Mouse (Mus musculus) central nervous system, embryonic 14 days (tissue): ENCODE results near the gene Depdc7. TPM values are rescaled to one million over a fixed set of nuclear protein-coding genes. Genes with fewer than 3 reads are reported as not detected.

ENCODE experiments used
- polyA plus RNA-seq: library from polyadenylated mRNA; depleted of rRNA; stranded (reverse); fragments of >200 nt; gene quantifications from 2 replicates; pipeline ENCODE4 v1.2.3, GENCODE M21; 2012; rRNA removed

Depdc7 gene
- 2.0 and 2.7 TPM in 2 replicates for polyA plus RNA-seq

GRCm38 (mm10) chr2:104742741-104743064, at the start of gene Depdc7:
TSS of gene Depdc7 (minus strand) at chr2:104742878.

GRCm38 (mm10) chr2:104716279-104716678, 26.4 kb downstream of the Depdc7 start, which contains the start of gene Pin1rt1:
TSS of gene Pin1rt1 (minus strand) at chr2:104716379.

DNA sequence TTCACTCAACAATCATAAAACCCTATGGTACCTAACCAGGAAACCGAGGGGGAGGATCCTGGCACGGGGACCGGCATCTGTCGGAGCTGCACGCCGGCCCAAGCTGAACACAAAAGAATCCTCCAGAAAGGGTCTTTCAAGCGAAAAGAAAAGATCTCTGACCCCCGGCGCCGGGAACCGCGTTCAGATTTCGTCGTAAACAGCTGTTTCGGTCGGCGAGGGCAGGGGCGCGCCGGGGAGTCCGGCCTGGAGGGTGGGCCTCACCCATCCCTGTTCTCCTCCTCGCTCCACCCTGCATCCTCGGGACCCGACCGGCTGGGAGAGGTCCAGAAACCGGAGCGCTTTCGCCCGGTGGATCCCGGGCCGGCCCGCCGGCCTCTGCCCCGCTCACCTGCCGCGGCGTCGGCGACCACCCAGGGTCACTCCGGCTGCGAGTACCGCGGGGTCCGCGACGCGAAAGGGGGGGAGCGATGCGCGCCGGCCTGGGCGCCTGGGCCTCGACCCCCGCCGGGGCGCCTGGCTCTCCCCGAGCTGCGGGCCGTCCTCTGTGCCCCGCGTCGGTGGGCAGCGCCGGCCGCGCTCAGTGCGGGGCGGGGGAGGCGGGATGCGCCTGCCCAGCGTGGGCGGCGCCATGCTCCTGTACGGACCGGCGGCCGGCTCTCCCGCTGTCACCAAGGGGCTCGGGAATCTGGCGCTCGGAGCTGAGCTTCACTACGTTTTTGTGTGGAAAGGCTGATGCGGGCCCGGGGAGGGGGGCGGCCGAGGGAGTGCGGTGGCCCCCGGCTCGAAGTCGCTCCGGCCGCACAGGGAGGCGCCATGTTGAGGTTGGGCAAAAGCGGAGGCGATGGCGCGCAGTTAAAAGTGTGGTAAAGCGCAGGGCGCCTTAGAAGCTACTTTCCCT, 30.8 kb downstream of the Depdc7 start, which contains the start of gene Tcp11l1:
Gene Tcp11l1 (minus strand): TSS at position 585 of the 901 bp plus-strand sequence.

Other genes with a start within 250 kb of the Depdc7 start
- gene Hipk3, start 248.4 kb downstream of the Depdc7 start, polyA plus RNA-seq, result 12.5 and 16.4 TPM in 2 replicates
- gene Cstf3, start 152.4 kb downstream of the Depdc7 start, polyA plus RNA-seq, result 62.9 and 67.2 TPM in 2 replicates
- 30.5 and 31.6 TPM in 2 replicates for gene Tcp11l1, start 30.7 kb downstream of the Depdc7 start, polyA plus RNA-seq
- gene Pin1rt1, start 26.5 kb downstream of the Depdc7 start, polyA plus RNA-seq, result not detected in 2 replicates
- 17.3 and 20.1 TPM in 2 replicates for gene Qser1, start 73.9 kb upstream of the Depdc7 start, polyA plus RNA-seq
- gene Prrg4, start 107.0 kb upstream of the Depdc7 start, polyA plus RNA-seq, result 0.27 and 0.55 TPM in 2 replicates
- gene Ccdc73, start 124.9 kb upstream of the Depdc7 start, polyA plus RNA-seq, result 5.6 and 6.6 TPM in 2 replicates